Mouse (Mus musculus) c-Kit-positive CD71-positive TER-119-negative erythroid progenitor cells, embryonic 14.5 days (primary cell): ENCODE results near the gene Kcnq5.
A peak's percentile ranks its signal among the peaks of the same experiment; 100 is the strongest.
"Not testable (repeated sequence)": the region's sequence is repeated elsewhere in the genome, so short reads cannot be mapped to it uniquely, and the experiment has no call there.

ENCODE experiments used
- DNase-seq: peaks from one replicate; pipeline ENCODE4 v3.0.0-alpha.2; 2013; ENCODE audit warnings: low read depth

Kcnq5 gene

GRCm38 (mm10) chr1:21469311-21469710 lies 492.4 kb downstream of the Kcnq5 start:
- no peak for DNase-seq

DNA sequence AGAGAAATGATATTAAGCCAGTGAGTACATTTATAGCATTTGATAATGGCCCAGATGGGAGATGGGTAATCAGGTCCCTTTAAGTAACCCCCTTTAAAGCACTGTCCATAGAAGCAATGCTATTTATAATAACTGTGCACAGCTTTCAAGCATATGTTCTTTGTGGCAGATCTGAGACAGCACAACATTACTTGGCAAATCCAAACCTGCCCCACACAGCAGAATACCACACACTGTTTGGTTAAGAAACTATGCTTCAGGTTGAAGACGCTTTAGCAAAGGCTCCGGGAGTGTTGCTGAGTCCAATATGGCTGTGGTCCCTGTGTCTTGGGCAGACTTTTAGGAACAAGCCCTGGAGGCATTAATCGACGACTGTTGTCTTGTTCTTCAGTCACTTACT lies 495.3 kb downstream of the Kcnq5 start:
- no peak for DNase-seq

DNA sequence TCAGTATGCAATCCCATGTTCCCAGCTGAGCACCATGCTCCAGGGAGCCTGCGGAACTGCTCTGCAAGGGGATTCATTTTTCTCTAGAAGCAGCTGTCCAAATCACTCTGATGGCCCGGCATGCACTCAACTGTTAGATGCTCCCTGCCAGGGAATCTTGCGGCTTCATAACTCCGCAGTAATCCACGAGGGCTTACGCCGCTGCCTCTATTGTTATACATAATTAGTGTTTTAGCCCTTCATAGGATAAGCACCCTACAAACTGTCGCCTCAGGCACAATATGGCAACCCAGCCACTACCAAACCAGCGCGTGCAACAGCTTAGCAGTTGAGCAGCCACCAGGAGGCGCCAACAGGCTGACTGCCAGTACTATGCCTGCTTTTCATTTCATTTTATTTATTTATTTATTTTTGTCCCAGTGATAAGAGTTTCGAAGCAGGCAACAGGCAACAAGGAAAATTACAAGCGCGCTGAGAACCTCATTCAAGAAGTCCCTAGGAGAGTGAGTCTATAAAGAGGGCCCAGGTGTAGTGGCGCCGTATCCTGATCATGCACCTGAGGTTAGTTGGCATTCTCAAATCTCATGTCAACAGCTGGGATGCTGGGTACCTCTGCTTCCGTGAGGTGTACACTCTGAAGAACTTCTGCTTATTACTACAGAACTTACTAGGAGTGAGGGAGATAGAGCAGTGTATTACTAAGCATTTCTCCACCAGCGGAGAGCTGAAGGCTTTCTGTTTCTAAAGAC lies 500.6 kb downstream of the Kcnq5 start:
- no peak for DNase-seq

- no peak for DNase-seq
Observed at GRCm38 (mm10) chr1:21458581-21458980, 503.2 kb downstream of the Kcnq5 start.

DNA sequence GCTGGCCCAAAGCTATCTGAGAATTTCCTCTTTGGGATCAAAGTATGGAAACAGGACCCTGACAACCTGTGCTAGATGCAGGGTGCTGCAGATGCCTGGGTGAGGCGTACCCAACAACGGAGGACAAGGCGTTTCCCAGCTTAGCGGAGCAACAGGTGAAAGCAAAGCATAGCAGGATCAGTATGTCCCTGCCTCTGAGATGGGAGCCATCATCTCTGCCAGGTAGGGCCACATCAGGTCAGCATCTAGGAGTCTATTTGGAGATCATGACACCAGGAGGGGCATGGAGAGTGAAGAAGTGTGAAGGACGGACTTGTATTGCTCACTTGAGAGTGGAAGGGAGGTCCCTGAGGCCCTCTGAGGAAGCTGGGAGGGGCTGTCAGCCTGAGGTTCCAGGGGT lies 505.8 kb downstream of the Kcnq5 start:
- no peak for DNase-seq

GRCm38 (mm10) chr1:21448227-21448626 lies 513.5 kb downstream of the Kcnq5 start:
- DNase-seq, result no peak

- no peak for DNase-seq
Observed at GRCm38 (mm10) chr1:21436753-21437152, 525.0 kb downstream of the Kcnq5 start.

GRCm38 (mm10) chr1:21434853-21435252 lies 526.9 kb downstream of the Kcnq5 start:
- DNase-seq, result no peak

- DNase-seq, result no peak
Observed at GRCm38 (mm10) chr1:21431666-21432065, 530.1 kb downstream of the Kcnq5 start.

GRCm38 (mm10) chr1:21428079-21428478 lies 533.7 kb downstream of the Kcnq5 start:
- DNase-seq, result no peak

GRCm38 (mm10) chr1:21425654-21426053 lies 536.1 kb downstream of the Kcnq5 start:
- DNase-seq, result no peak

DNA sequence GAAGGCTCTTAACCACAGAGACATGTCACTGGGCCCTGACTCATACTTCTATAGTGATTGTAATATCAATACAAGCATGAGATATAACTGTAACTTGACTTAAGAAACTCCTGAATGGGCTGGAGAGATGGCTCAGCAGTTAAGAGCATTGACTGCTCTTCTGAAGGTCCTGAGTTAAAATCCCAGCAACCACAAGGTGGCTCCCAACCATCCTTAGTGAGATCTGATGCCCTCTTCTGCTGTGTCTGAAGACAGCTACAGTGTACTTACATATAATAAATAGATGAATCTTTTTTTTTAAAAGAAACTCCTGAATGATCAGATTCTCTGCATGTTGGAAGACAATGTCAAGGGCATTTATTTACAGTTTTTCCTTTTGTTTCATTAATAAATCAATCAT lies 542.4 kb downstream of the Kcnq5 start:
- DNase-seq, result no peak

- no peak for DNase-seq
Observed at GRCm38 (mm10) chr1:21412197-21412555, 549.6 kb downstream of the Kcnq5 start.

- DNase-seq, result peak; percentile 10
Observed at GRCm38 (mm10) chr1:21411331-21412196, 550.2 kb downstream of the Kcnq5 start.

- DNase-seq, result no peak
Observed at GRCm38 (mm10) chr1:21407266-21407665, 554.5 kb downstream of the Kcnq5 start.

GRCm38 (mm10) chr1:21402804-21403203 lies 558.9 kb downstream of the Kcnq5 start:
- DNase-seq, result no peak

DNA sequence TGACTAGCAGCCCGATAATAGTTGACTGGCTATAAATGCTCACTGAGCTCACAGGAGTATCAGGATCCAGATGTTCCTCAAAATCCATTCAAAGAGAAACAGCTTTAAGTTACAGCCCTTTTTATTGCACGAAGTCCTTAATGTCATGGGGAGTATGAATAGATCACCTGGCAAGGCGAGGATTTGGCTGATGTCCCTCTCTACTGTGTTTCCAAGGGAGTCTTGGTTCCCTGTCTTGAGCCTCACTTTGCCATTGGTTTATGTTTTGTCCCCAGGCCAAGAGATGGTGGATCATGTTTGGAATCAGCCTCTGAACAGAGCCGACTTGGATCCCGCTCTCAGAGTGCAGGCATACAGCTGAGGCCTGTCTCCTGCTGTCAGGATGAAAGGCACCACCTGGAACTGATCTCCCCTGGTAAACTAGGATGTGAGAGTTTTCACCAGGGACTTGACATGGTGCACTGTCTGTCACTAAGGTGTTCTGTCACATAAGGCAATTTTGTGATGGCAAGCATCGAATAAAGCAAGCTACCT lies 570.5 kb downstream of the Kcnq5 start:
- DNase-seq, result no peak

DNA sequence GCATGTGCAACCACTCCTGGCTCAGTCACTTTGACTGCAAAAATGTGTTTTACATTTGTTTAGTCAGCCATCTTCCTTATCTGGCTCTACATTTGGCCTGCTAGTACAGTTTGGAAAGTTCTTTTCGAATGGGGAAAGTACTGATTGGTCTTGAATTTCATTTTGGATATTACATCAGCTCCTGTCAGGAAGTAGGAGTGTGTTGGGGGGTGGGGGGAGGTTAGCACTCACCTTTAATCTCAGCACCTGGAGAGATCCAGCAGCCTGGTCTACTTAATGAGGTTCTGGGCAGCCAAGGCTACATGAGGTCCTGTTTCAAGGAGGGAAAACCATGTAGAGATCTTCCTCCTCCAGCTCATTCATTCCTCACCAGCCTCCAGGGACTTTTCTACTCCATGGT lies 578.5 kb downstream of the Kcnq5 start, which contains the start of gene Khdc1b:
TSS of gene Khdc1b (plus strand) at position 301 of the 400 bp plus-strand sequence.
- no peak for DNase-seq

GRCm38 (mm10) chr1:21368031-21368430 lies 593.7 kb downstream of the Kcnq5 start, which contains the start of gene Khdc1c:
Gene Khdc1c, plus strand, starts transcription at chr1:21368331.
- not testable (repeated sequence) for DNase-seq

DNA sequence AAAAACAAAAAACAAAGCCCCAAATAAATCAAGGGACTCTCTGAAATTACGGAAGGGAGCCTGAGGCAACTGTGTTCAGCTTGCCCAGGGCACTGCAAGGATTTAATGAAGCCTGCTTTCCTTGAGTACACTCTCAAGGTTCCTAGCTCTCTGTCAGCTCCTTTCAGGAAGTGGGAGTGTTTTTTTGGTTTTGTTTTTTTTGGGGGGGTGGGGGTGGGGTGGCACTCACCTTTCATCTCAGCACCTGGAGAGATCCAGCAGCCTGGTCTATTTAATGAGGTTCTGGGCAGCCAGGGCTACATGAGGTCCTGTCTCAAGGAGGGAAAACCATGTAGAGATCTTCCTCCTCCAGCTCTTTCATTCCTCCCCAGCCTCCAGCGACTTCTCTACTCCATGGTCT lies 612.4 kb downstream of the Kcnq5 start, which contains the start of gene Khdc1a:
TSS of gene Khdc1a (plus strand) at position 301 of the 400 bp plus-strand sequence.
- DNase-seq, result no peak
